Mouse (Mus musculus): ENCODE data around the gene Mthfd1.

Gene Mthfd1

GRCm38 (mm10) chr12:76341080-76341479 lies 86.0 kb downstream of the Mthfd1 start:
- peak in 1 of 2 experiments; percentile 19 for DNase-seq (ENCODE audit: low read depth in 1 of 2, low spot score in 2 of 2)

- DNase-seq (ENCODE audit: low read depth in 1 of 2, low spot score in 2 of 2) = no peak
Measured at GRCm38 (mm10) chr12:76345759-76346455, 90.8 kb downstream of the Mthfd1 start.

GRCm38 (mm10) chr12:76349680-76350220 lies 94.7 kb downstream of the Mthfd1 start:
- DNase-seq (ENCODE audit: low read depth in 1 of 2, low spot score in 2 of 2) = no peak

GRCm38 (mm10) chr12:76360868-76361267 lies 105.8 kb downstream of the Mthfd1 start:
- no peak for DNase-seq (ENCODE audit: low read depth in 1 of 2, low spot score in 2 of 2)

- no peak for DNase-seq (ENCODE audit: low read depth in 1 of 2, low spot score in 2 of 2)
Measured at GRCm38 (mm10) chr12:76361405-76362302, 106.6 kb downstream of the Mthfd1 start.

GRCm38 (mm10) chr12:76362303-76362676 lies 107.2 kb downstream of the Mthfd1 start:
- DNase-seq (ENCODE audit: low read depth in 1 of 2, low spot score in 2 of 2) = no peak

- DNase-seq (ENCODE audit: low read depth in 1 of 2, low spot score in 2 of 2) = no peak
Measured at GRCm38 (mm10) chr12:76366276-76366675, 111.2 kb downstream of the Mthfd1 start.

- DNase-seq (ENCODE audit: low read depth in 1 of 2, low spot score in 2 of 2) = no peak
Measured at GRCm38 (mm10) chr12:76367096-76367995, 112.2 kb downstream of the Mthfd1 start.

GRCm38 (mm10) chr12:76368201-76368789 lies 113.2 kb downstream of the Mthfd1 start:
- no peak for DNase-seq (ENCODE audit: low read depth in 1 of 2, low spot score in 2 of 2)

GRCm38 (mm10) chr12:76368790-76369205 lies 113.7 kb downstream of the Mthfd1 start:
- DNase-seq (ENCODE audit: low read depth in 1 of 2, low spot score in 2 of 2) = no peak
